Mouse (Mus musculus) heart, adult 2 months (tissue): ENCODE data around the gene Ccdc187.

ENCODE experiments used
- CTCF ChIP-seq: fragments of 200-600 bp; IDR thresholded peaks from 2 replicates; pipeline ENCODE4 v1.8.1; 2022; ENCODE audit warnings: antibody characterized with exemption, mild to moderate bottlenecking, moderate library complexity
- EP300 ChIP-seq: fragments of 200-500 bp; IDR thresholded peaks from 2 replicates; pipeline ENCODE4 v1.6.1; 2011; ENCODE audit warnings: low read depth, low read length, control low read depth; ENCODE audit not compliant: insufficient read depth

GRCm38 (mm10) chr2:26317991-26318672 is 23.8 kb upstream of the Ccdc187 start:
- TF ChIP-seq CTCF = no peak
- no peak for TF ChIP-seq EP300
